Mouse (Mus musculus) myocyte (in vitro differentiated cells): ENCODE measurements at regions not wholly inside any gene's neighbourhood (a gene's known extent, or its start where the extent isn't known, plus 50 kb on each side); places are given as distances from the start of the nearest gene placed in this dataset.

Source experiments
- H3K27me3 ChIP-seq: one replicate; pipeline ENCODE4 v1.6.1; 2011; ENCODE audit not compliant: control insufficient read depth, insufficient read depth, insufficient read length
- H3K36me3 ChIP-seq: one replicate; pipeline ENCODE4 v1.6.1; 2011; ENCODE audit not compliant: control insufficient read depth, insufficient read depth
- H3K4me2 ChIP-seq: one replicate; pipeline ENCODE4 v1.6.1; 2011; ENCODE audit warnings: low read depth, control low read depth
- H3K4me3 ChIP-seq: one replicate; pipeline ENCODE4 v1.5.1; 2011; ENCODE audit warnings: mild to moderate bottlenecking, control low read depth, moderate library complexity
- H3K79me2 ChIP-seq: one replicate; pipeline ENCODE4 v1.6.1; 2011; ENCODE audit not compliant: control insufficient read depth, insufficient read depth
- H3ac ChIP-seq: one replicate; pipeline ENCODE4 v1.6.1; 2011; ENCODE audit not compliant: control insufficient read depth, insufficient read length
- CEBPB ChIP-seq: IDR thresholded peaks from 2 replicates; pipeline ENCODE4 v1.6.1; 2011; ENCODE audit warnings: mild to moderate bottlenecking, moderate library complexity; ENCODE audit not compliant: poor library complexity, insufficient read depth, severe bottlenecking
- E2F4 ChIP-seq: IDR thresholded peaks from one replicate; pipeline ENCODE4 v1.6.1; 2011; ENCODE audit warnings: mild to moderate bottlenecking, control low read depth, moderate library complexity; ENCODE audit not compliant: insufficient read depth
- MAX ChIP-seq: IDR thresholded peaks from one replicate; pipeline ENCODE4 v1.6.1; 2011; ENCODE audit warnings: low read depth, mild to moderate bottlenecking, control low read depth
- MYOD1 ChIP-seq, 3 experiments: IDR thresholded peaks; one replicate each; pipeline ENCODE4 v1.6.1; 2011; ENCODE audit warnings: control low read depth in 2 of 3, low read depth in 2 of 3, mild to moderate bottlenecking in 2 of 3, moderate library complexity in 1 of 3; ENCODE audit not compliant: insufficient read length in 2 of 3, control insufficient read depth in 1 of 3
- MYOG ChIP-seq, 3 experiments: IDR thresholded peaks; one replicate each; pipeline ENCODE4 v1.6.1; 2011; ENCODE audit warnings: control low read depth in 2 of 3, low read depth in 2 of 3, mild to moderate bottlenecking in 2 of 3; ENCODE audit not compliant: insufficient read length in 2 of 3, control insufficient read depth in 1 of 3, insufficient read depth in 1 of 3
- POLR2A ChIP-seq: IDR thresholded peaks from one replicate; pipeline ENCODE4 v1.6.1; 2011; ENCODE audit warnings: low read depth, mild to moderate bottlenecking, control low read depth, moderate library complexity; ENCODE audit not compliant: insufficient read length
- POLR2AphosphoS2 ChIP-seq: IDR thresholded peaks from one replicate; pipeline ENCODE4 v1.6.1; 2011; ENCODE audit warnings: low read depth, control low read depth; ENCODE audit not compliant: insufficient read length
- REST ChIP-seq: IDR thresholded peaks from one replicate; pipeline ENCODE4 v1.6.1; 2011; ENCODE audit warnings: mild to moderate bottlenecking, control low read depth, moderate library complexity; ENCODE audit not compliant: insufficient read depth, insufficient read length
- SRF ChIP-seq: IDR thresholded peaks from one replicate; pipeline ENCODE4 v1.6.1; 2011; ENCODE audit warnings: low read depth; ENCODE audit not compliant: control insufficient read depth, insufficient read length
- TCF12 ChIP-seq: IDR thresholded peaks from one replicate; pipeline ENCODE4 v1.6.1; 2011; ENCODE audit warnings: mild to moderate bottlenecking, control low read depth; ENCODE audit not compliant: poor library complexity, insufficient read depth, severe bottlenecking
- TCF3 ChIP-seq: IDR thresholded peaks from one replicate; pipeline ENCODE4 v1.6.1; 2011; ENCODE audit warnings: low read depth, control low read depth; ENCODE audit not compliant: insufficient read length
- USF1 ChIP-seq: IDR thresholded peaks from one replicate; pipeline ENCODE4 v1.6.1; 2011; ENCODE audit warnings: low read depth, mild to moderate bottlenecking, control low read depth, moderate library complexity

GRCm38 (mm10) chr15:6044511-6045256 lies 254.9 kb upstream of the Dab2 start:
- H3K4me3 ChIP-seq, result no peak overlapping the region
- no peaks in the 10 kb centered on the region for H3K79me2 ChIP-seq
- TF ChIP-seq MAX (no peak), USF1 (no peak), TCF12 (no peak), TCF3 (no peak), E2F4 (no peak), POLR2AphosphoS2 (no peak), MYOG (IDR thresholded peaks at IDR 0.05; ENCODE audit: control insufficient read depth in 1 of 3, insufficient read depth in 1 of 3, insufficient read length in 2 of 3, low read depth in 2 of 3) (no peak), POLR2A (no peak), MYOD1 (IDR thresholded peaks at IDR 0.05; ENCODE audit: control insufficient read depth in 1 of 3, insufficient read length in 2 of 3, low read depth in 2 of 3) (no peak), CEBPB (no peak), REST (no peak)

DNA sequence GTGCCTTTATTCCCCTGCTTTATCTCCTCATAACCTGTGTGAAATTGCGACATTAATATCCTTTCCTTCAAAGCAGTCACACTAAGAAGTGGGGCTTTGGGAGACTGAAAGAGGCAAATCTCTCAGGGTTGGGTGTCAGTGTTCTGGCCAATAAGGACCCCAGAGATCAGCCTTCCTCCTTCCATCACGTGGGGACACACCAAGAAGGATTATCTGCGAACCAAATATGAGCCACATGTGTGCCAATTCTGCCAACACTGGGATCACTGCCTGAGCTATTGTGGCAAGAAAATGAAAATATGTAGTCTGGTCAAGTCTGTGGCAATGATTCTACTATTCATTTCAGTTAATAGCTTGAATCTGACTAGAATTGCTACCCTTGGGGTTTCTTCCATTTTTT lies 243.9 kb upstream of the Dab2 start:
- Histone ChIP-seq H3K79me2 (no peaks in the 10 kb centered on the region), H3ac (no peak overlapping the region), H3K36me3 (no peaks in the 10 kb centered on the region), H3K27me3 (no peaks in the 10 kb centered on the region), H3K4me3 (no peak overlapping the region), H3K4me2 (peak overlapping the region; percentile 26)
- peak; percentile 73 for TF ChIP-seq USF1
- TF ChIP-seq MYOD1 (IDR thresholded peaks at IDR 0.05; ENCODE audit: control insufficient read depth in 1 of 3, insufficient read length in 2 of 3, low read depth in 2 of 3), result no peak
- no peak for TF ChIP-seq CEBPB

More at GRCm38 (mm10) chr15:6044511-6045256, 254.9 kb upstream of the Dab2 start:
- H3K4me2 ChIP-seq, result no peak overlapping the region
- no peaks in the 10 kb centered on the region for H3K36me3 ChIP-seq
- H3K27me3 ChIP-seq, result no peaks in the 10 kb centered on the region
- H3ac ChIP-seq, result no peak overlapping the region

GRCm38 (mm10) chr15:6056887-6057626 lies 242.5 kb upstream of the Dab2 start:
- Histone ChIP-seq H3K27me3 (no peaks in the 10 kb centered on the region), H3ac (no peak overlapping the region), H3K79me2 (no peaks in the 10 kb centered on the region), H3K36me3 (no peaks in the 10 kb centered on the region), H3K4me2 (peak overlapping the region; percentile 76), H3K4me3 (peak overlapping the region; percentile 7)
- TF ChIP-seq TCF3 (peak; percentile 55), MYOD1 (IDR thresholded peaks at IDR 0.05; ENCODE audit: control insufficient read depth in 1 of 3, insufficient read length in 2 of 3, low read depth in 2 of 3) (peak; percentile 87 to 95 (median 91)), REST (no peak), MAX (peak; percentile 51), CEBPB (peak; percentile 97), USF1 (no peak), TCF12 (peak; percentile 91), MYOG (IDR thresholded peaks at IDR 0.05; ENCODE audit: control insufficient read depth in 1 of 3, insufficient read depth in 1 of 3, insufficient read length in 2 of 3, low read depth in 2 of 3) (peak; percentile 26 to 97 (median 87)), POLR2AphosphoS2 (no peak), SRF (no peak), POLR2A (no peak), E2F4 (no peak)

DNA sequence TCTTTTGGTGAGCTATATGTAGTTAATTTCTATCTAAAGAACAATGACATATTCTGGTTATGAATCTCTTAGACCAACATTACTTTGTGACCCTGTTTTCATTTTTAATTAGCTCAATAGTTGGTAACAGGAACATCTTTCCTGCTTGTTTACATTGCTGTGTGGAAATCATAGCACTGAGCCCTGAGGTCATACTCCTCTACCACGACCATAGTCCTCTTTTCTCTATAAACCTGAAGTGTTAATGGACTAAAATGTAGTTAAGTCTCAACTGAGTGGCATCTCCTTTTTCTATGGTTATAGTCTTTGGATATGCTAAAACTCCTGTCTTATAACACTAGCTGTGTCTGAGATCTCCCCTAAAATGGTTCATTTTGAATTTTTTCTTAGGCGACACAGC lies 240.2 kb upstream of the Dab2 start:
- H3K36me3 ChIP-seq, result no peaks in the 10 kb centered on the region
- TF ChIP-seq SRF (no peak), REST (no peak), CEBPB (no peak), POLR2AphosphoS2 (no peak), TCF3 (no peak), TCF12 (no peak), E2F4 (no peak), MAX (no peak), USF1 (no peak), POLR2A (no peak), MYOD1 (IDR thresholded peaks at IDR 0.05; ENCODE audit: control insufficient read depth in 1 of 3, insufficient read length in 2 of 3, low read depth in 2 of 3) (no peak)
- H3K4me3 ChIP-seq, result no peak overlapping the region
- no peaks in the 10 kb centered on the region for H3K79me2 ChIP-seq
- peak overlapping the region; percentile 55 for H3K4me2 ChIP-seq
- H3K27me3 ChIP-seq, result no peaks in the 10 kb centered on the region
- H3ac ChIP-seq, result no peak overlapping the region
